Mouse (Mus musculus): Measurements from ENCODE around the gene Gadd45gip1.
A peak's percentile ranks its signal among the peaks of the same experiment; 100 is the strongest.

Gene Gadd45gip1

DNA sequence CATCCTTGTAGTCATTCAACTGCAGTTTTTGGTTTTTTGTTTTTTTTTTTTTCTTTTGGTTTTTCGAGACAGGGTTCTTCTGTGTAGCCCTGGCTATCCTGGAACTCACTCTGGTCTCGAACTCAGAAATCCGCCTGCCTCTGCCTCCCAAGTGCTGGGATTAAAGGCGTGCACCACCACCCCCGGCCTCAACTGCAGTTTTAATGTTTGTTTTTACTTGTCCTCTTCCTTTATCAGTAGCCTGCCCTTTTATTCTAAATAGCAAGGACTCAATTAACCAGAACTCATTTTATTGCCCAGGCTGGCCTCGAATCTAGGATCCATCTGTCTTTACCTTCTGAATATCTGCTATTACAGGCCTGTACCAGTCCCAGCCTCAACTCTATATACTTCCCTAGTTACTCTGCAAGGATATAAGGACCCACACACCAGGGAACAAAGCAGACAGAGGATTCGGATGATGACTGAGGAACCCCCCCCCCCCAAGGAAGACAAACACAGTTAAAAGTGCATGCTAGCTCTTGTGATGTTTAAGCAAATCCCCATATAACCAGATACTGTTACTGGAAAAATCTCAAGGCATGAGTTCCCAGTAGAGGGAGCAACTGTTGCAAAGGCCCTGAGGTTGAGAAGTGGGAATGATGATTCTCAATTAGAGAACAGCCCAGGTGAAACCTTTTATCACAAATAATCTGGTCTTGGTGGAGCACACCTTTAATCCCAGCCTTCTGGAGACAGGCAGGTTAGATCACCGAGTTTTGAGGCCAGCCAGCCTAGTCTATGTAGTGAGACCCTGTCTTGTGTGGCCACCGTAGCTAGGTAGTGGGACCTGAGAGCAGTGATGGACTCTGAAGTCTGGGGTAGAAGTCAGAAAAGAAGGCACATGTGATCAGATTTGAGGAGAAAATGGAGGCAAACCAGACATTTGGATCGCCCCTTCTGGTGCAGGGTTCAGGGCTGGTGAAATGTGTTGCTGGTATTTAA lies 1.7 kb downstream of the Gadd45gip1 start:
- DNase-seq: no peak

DNA sequence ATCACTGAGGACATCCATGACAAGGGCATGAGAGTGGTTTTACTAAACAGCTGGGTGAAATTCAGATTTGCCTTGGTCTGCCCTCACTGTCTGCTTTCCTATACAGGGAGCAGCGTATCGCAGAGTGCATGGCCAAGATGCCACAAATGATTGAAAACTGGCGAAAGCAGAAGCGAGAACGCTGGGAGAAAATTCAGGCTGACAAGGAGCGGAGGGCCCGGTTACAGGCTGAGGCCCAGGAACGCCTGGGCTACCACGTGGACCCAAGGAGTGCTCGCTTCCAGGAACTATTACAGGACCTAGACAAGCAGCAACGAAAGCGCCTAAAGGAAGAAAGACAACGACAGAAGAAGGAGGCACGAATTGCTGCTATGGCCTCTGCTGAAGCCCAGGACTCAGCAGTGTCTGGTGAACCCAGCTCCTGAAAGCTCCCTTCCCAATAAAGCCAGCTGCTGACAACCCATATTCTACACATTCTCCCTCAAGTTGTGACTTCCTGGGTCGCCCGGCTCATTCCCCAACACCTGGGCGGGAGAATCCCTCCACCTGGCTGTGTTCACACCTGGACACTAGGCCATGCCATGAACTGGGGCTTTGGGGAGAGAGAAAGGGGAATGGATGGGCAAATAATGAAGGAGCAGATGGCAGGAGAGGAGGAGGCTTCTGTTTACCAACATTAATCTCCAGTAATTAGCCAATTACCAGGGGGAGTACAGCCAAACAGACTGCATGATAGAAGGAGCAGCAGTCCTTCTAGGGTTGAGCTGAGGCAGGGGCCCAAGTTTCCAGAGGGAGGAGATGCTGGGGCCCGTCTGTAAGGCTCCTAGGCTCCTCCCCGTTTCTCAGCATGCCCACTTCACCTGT lies 2.9 kb downstream of the Gadd45gip1 start:
- peak; percentile 83 for DNase-seq

DNA sequence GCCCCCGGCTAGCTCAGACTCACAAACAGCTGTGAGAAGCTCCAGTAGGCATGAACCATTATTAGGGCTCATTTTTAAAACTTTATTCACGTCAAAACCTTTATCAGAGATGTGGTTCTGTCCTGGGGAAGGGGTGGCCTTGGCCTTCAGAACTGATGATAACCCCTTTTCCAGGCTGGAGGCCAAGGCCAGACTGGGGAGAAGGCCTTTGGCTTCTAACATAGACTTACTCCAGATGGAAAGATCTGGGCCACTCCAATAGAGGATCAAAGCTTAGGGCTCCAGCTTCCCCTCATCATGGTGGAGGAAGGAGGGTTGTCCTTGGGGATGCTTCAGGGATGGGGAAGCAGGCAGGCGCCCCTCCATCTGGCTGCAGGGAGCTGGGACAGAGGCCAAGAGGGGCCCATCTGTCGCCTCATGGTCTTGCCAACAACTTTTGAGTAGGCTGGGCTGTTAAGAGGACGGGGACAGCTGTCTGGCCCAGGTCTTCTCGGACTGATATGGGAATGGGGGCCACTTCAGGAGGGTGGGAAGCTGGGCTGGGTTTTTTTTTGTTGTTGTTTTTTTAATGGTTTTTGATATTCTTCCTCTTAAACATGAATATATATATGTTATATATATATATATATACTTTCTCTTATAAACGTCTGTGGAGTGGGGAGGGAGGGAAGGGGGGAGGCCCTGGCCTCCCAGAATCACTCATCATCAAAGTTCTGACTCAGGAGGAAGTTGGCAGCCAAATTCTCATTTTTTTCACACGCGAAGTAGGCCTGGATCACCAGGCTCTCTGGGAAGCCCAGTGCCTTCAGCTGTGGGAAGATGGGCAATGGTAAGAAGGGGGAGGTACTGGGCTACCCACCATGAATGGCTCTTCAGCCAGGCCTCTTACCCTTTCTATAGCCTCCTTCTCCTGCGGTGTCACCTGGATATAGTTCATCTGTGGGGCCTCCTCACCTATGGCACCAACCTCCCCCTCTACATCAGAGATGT lies 3.8 kb downstream of the Gadd45gip1 start:
- DNase-seq: peak; percentile 86

DNA sequence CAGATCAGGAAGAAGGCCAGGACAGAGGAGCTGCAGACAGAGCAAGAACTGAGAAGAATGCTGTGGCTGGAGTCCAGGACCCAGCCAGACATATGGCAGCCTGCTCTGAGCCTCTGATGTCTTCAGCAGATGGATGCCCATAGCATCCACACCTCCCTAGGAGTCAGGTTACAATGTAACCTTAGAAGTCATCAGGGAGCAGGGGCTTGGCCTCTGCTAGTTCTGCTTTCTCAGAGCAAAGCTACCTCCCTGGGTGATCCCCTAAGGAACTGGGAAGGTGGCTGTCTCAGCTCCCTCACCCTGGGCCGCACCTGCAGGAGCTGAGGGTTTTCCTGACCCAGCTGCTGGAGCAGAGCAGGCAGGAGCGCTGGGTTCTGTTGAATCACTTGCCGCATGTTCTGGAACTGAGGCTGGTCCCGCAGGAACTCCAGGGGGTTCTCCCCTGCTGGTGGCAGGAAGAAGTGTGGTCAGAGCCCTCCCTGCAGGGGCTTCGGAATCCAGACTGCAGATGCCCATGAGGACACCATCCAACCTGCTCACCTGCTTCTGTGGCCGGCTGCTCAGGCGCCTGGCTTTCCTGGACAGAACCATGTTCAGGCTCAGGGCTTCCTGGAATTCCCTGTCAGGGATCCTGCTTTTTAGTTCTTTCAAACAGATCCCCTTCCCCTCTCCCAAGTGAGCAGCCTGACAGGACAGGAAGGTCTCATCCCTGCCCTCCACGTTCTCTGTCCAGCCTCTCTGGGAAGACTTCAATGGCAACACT lies 6.0 kb downstream of the Gadd45gip1 start:
- DNase-seq: no peak

- no peak for DNase-seq
Observed at GRCm38 (mm10) chr8:84837912-84838470, 6.7 kb downstream of the Gadd45gip1 start.

DNA sequence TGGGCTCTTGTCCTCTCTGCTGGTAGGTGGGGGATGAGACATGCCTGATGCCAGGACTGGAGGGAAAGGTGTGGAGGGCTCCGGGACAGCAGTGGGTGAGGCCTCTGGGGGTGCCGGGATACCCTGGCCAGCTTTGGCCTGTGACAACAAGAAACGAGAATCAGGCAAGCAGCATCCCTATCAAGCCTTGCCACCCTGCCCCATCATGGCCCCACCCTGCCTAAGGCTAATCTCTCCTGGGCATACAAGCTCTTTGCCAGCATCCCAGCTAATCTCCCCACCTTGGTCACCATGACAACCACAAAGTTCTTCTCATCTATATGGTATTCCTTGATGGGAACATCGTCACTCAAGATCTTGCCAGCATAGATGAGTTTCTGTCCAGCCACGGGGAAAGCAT lies 7.2 kb downstream of the Gadd45gip1 start:
- no peak for DNase-seq

DNA sequence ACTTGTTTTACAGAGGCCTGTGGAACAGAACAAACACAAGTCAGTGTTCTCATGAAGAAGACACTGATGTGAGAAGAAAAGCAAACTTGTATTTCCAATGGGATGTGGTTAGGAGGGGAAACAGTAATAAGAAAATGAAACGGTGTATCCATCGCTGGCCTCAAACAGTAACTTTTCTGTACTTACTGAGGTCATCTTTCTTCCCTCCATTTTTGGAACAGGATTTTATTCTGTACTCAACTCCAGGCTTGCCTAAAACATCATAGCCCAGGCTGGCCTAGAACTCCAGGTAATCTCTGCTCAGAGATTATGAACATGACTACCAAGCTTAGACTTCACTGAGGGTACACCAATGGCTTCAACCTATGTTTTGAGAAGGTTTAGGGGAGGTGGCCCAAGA lies 8.1 kb downstream of the Gadd45gip1 start:
- DNase-seq: no peak

DNA sequence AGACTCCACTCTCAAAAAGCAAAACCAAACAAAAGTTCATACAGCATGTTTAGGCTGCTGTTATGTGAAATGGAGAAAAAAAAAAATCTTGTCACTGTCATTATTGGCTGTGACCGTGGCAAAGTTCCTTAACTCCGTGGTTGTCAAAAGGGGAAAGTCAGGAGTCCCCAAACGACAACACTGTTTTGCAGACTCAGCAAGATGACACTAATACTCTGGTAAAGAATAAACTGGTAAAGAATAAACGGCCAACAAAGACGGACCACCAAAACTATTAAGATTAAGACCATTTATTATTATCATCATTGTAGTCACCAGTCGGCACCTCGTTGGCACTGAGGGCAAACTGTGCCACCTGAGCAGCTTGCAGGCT lies 8.5 kb downstream of the Gadd45gip1 start:
- no peak for DNase-seq

DNA sequence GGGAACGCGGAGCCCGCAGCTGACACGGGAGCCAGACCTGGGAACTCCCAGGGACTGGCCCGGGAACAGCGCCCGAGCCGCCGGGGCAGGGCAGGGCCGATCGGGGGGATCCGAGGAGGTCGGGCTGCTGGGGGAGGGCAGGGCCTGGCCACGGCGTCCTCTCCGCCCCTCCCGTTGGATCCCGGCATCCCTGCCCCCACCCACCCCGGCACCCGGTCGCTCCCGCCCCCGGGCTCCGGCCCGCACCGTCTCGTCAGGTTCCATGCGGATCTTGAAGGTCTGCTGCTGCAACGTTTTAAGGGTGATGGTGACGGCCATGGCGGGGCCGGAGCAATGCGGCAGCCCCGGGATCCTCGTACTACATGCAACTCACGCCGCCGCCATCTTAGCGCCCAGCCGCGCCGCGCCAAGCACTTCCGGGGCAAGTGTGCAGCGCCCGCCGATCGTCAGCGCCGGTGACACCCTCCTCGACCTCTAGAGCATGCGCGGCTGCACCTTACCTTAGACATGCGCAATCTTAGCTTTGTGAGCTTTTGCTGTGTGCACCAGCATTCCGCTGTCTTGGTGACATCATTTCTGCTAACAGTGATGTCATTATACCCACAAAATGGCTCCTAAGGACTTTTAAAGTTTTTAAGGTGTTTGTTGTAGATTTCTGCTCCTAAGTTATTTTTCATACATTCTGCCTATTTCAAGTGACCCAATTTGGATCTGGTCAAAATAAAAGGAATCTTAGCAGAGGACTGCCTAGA lies 9.1 kb downstream of the Gadd45gip1 start, which contains the start of gene Rad23a:
Gene Rad23a, minus strand, starts transcription at position 418 of the 752 bp plus-strand sequence.
- DNase-seq: peak; percentile 97

GRCm38 (mm10) chr8:84841514-84841913 lies 10.2 kb downstream of the Gadd45gip1 start:
- no peak for DNase-seq

GRCm38 (mm10) chr8:84844397-84845070 lies 13.2 kb downstream of the Gadd45gip1 start:
- no peak for DNase-seq

DNA sequence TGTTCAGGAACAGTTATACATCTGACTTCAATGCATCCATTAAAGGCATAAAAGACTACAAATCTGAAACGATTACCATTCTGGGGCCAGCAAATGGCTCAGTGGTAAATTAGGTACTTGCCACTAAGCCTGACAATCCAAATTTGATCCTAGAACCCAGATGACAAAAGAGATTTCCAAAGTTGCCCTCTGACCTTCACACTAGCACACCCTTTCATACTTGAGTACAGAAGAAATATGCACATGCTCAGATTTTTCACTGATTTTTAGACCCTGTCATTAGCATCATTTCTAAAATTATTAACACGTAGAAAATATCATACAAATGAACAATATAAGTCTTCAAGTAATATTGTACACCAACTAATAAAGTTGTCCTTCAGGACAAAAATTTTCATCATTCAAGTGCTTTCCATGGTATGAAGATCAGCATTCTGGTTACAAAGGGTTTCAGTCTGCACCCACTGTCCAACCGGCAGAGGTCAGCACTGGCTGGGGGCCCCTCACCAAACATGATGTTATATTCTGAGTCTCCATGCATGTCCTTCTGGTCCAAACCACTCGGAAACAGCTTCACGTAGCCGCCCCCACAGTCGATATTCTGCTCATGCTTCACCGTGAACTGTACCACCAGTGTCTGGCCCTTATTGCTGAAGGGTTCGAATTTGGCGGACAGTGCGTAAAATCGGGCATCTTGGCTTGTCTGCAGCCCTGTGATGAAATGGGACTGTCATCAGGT lies 14.2 kb downstream of the Gadd45gip1 start:
- DNase-seq: peak; percentile 61

DNA sequence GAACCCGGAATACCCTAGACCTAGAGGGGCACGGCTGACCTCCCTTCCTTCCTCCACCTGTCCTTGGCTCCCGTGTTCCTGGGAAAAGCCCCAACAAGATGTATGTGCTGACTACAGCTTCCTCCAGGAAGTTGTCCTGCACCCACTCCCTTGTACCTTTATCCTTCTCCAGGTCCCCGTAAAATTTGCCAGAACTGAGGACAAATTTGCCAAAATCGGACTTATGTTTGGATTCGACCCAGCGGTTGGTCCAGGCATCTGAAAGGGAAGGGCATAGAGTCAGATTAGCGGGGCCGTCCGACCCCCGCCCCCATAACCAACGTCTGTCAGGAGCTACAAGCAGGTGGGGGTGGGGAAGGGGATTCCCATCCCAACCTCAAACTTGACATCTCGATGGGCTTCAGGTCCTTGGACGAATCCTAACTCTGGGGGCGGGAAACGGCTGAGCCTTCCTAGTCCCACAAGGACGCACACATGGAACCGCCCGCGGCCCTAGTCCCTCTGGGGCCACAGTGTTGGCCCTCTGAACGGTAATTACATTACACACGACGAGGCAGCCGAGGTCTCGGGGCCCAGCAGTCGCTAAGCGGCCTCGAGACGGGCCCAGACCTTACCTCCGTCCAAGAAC lies 14.9 kb downstream of the Gadd45gip1 start:
- DNase-seq: no peak

DNA sequence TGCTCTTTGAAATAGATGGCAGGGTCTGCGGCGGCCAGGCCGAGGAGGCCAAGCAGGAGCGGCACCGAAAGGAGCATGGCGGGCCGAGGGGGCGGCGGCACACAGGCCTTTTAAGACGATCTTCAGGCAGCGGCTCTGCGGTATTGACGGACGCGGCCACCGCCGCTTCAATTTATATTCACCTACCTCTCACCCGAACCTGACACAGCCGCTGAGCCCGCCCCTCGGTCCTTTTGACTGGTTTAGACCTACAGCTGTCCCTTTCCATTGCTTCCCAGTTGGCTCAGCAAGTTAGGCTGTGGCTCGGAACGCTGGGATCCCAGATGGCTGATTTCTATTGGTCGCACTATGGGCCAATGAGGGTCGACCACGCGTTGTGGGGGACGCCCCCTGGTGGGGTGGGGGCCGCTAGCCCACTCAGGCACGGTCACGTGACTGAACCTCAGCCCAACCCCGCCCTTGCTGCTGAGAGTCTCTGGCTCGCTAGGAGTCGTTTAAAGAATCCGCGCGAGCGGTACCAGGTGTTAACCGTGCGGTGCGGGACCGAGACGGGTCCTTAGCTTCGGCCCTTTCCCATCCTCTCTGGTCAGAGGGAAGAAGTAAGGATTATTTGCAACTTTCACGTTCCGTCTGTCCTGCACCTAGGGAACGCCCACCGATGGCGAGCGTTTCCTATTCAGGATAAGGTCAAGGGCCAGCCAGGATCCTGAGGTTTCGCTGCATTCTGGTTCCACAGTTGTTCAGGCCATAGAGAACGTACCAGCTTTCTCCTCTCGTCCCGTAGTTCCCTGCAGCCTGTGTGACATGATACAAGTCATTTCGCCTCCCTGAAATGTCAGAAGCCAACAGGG lies 15.6 kb downstream of the Gadd45gip1 start, which contains the start of gene Calr:
Gene Calr, minus strand, starts transcription at position 213 of the 851 bp plus-strand sequence.
- peak; percentile 100 for DNase-seq

DNA sequence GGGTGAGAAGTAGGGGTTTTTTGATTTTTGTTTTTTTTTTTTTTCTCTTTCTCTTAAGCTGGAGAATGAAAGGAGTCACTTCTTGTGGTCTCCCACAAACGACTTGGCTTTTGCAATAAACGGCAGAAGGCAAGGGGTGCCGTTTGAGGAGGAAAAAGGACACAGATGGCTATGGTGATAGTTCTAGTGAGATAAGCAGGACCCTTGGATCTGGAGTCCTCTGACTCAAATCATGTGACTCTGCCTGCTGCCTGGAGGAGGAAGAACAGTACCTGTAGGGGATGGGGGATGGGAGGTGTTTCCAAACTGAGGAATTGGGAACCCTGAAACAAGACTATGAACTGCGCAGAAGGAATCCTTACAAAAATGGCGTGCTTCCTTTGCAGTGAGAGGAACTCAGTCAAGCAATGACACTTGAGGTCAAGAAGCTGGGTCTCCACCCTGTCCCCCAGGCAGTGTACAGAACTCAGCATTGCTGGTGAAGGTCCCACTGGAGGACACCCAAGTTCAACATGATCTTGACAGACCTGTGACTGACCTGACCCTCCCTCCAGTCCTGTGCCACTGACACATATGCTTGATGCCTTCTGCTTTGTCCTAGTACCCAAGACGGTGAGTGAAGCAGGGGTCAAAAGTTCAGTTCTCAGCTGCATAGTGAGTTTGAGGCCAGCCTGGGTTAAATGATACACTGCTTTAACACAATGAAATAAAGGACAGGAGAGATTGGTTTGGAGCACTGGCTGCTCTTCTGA lies 16.5 kb downstream of the Gadd45gip1 start:
- no peak for DNase-seq

DNA sequence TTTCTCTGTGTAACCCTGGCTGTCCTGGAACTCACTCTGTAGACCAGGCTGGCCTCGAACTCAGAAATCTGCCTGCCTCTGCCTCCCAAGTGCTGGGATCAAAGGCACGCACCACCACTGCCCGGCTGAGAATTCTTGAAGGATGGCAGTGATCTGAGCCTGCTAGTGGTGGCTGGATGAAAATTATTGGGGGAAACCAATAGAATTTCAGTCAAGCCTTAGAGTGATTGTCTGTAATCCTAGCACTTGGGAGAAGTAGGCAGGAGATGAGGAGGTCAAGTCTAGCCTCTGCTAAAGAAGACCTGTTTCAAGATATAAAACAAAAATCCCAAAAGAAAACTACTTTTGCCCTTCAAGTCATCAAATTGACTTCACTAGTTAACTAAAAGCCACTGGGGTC lies 25.1 kb downstream of the Gadd45gip1 start:
- no peak for DNase-seq
